Mouse (Mus musculus) Patski (cell line): ENCODE data around the gene Gm10282. TPM values are rescaled to one million over a fixed set of nuclear protein-coding genes. Genes with fewer than 3 reads are reported as not detected.
A peak's percentile ranks its signal among the peaks of the same experiment; 100 is the strongest.

Source experiments
- ATAC-seq: fragments of 100-300 bp; one replicate; pipeline ENCODE4 v1.8.0; 2021
- CTCF ChIA-PET: fragments of 350-600 bp; sonication (Branson Sonifier 250); formaldehyde crosslinking; loops from one replicate; lab custom pipeline; 2022; ENCODE audit warnings: inconsistent platforms; lab: Charles Lee
- POLR2A ChIA-PET: fragments of 350-600 bp; sonication (Branson Sonifier 250); formaldehyde crosslinking; loops from one replicate; lab custom pipeline; 2022; ENCODE audit warnings: antibody characterized with exemption, inconsistent platforms; lab: Charles Lee
- DNase-seq: peaks from one replicate; pipeline ENCODE4 v3.0.0-alpha.2; 2011; ENCODE audit warnings: low read depth, low spot score
- H3K27me3 ChIP-seq: fragments of 371-371 bp; one replicate; pipeline ENCODE4 v1.5.1; 2021
- CTCF ChIP-seq: fragments of 100-300 bp; IDR thresholded peaks from one replicate; pipeline ENCODE4 v1.5.1; 2021
- in situ Hi-C: fragments of 300-500 bp; cut with MboI; formaldehyde crosslinking; loops from 3 replicates; pipeline ENCODE4 v1.11.1; 2018; ENCODE audit warnings: low pct_unique_long_range_greater_than_20kb, mixed read lengths
- polyA plus RNA-seq: library from polyadenylated mRNA; unstranded; gene quantifications from one replicate; pipeline ENCODE4 v1.2.3, GENCODE M21; 2021

The Gm10282 gene
- 28.0 TPM for polyA plus RNA-seq

GRCm38 (mm10) chr8:72305210-72305905 lies at the start of gene Gm10282:
Gene Gm10282, minus strand, starts transcription at chr8:72305260.
- no peaks in the 10 kb centered on the region for H3K27me3 ChIP-seq
- TF ChIP-seq CTCF = no peak
- ChIA-PET POLR2A (no interaction called here), CTCF (no interaction called here)
- in situ Hi-C loops = no loop called here
- ATAC-seq (no peak), DNase-seq (no peak)

- H3K27me3 ChIP-seq = no peaks in the 10 kb centered on the region
- POLR2A ChIA-PET = no interaction called here
- TF ChIP-seq CTCF = no peak
- CTCF ChIA-PET = interaction anchor here (1.1 kb wide), 1 partner anchor 29 kb away, joined by 3 read pairs; no protein-coding TSS in a partner anchor
- no peak for DNase-seq
- ATAC-seq = no peak
- in situ Hi-C loops = no loop called here
These were observed 49.2 kb upstream of the Gm10282 start for GRCm38 (mm10) chr8:72354272-72354671.

- DNase-seq (no peak), ATAC-seq (no peak)
- TF ChIP-seq CTCF = no peak
- in situ Hi-C loops = no loop called here
- no peaks in the 10 kb centered on the region for H3K27me3 ChIP-seq
- ChIA-PET POLR2A (no interaction called here), CTCF (interaction anchor here (1.1 kb wide), 1 partner anchor 30 kb away, joined by 3 read pairs; no protein-coding TSS in a partner anchor)
These were observed 48.6 kb upstream of the Gm10282 start for GRCm38 (mm10) chr8:72353700-72354045.

GRCm38 (mm10) chr8:72352951-72353699 lies 48.1 kb upstream of the Gm10282 start:
- in situ Hi-C loops = no loop called here
- no peaks in the 10 kb centered on the region for H3K27me3 ChIP-seq
- ChIA-PET POLR2A (no interaction called here), CTCF (no interaction called here)
- DNase-seq = no peak
- ATAC-seq = no peak
- TF ChIP-seq CTCF = no peak

GRCm38 (mm10) chr8:72351405-72352005 lies 46.4 kb upstream of the Gm10282 start:
- ATAC-seq (no peak), DNase-seq (no peak)
- in situ Hi-C loops = no loop called here
- no peaks in the 10 kb centered on the region for H3K27me3 ChIP-seq
- ChIA-PET POLR2A (no interaction called here), CTCF (interaction anchor here (1.1 kb wide), 1 partner anchor 21 kb away, joined by 3 read pairs; no protein-coding TSS in a partner anchor)
- no peak for TF ChIP-seq CTCF

- TF ChIP-seq CTCF = no peak
- CTCF ChIA-PET = no interaction called here
- in situ Hi-C loops = no loop called here
- ATAC-seq = no peak
- no peak for DNase-seq
- H3K27me3 ChIP-seq = no peaks in the 10 kb centered on the region
- POLR2A ChIA-PET = no interaction called here
These were observed 45.7 kb upstream of the Gm10282 start for GRCm38 (mm10) chr8:72350727-72351126.

- CTCF ChIA-PET = interaction anchor here (1.1 kb wide), 2 partner anchors 10 to 13 kb away, joined by 3 to 4 read pairs; no protein-coding TSS in a partner anchor
These were observed 44.8 kb upstream of the Gm10282 start for GRCm38 (mm10) chr8:72349838-72350237.

GRCm38 (mm10) chr8:72348956-72349355 lies 43.9 kb upstream of the Gm10282 start:
- no peaks in the 10 kb centered on the region for H3K27me3 ChIP-seq
- in situ Hi-C loops = no loop called here
- ChIA-PET CTCF (interaction anchor here (0.9 to 1.1 kb wide), 3 partner anchors 9 to 160 kb away, joined by 3 to 4 read pairs (median 3); partner anchors contain the start of gene Hsh2d), POLR2A (no interaction called here)
- no peak for TF ChIP-seq CTCF
- no peak for ATAC-seq
- no peak for DNase-seq

More at GRCm38 (mm10) chr8:72349838-72350237, 44.8 kb upstream of the Gm10282 start:
- no peak for TF ChIP-seq CTCF
- DNase-seq (no peak), ATAC-seq (no peak)
- in situ Hi-C loops = no loop called here
- no peaks in the 10 kb centered on the region for H3K27me3 ChIP-seq
- POLR2A ChIA-PET = interaction anchor here (0.6 kb wide), 1 partner anchor 381 kb away, joined by 5 read pairs; no protein-coding TSS in a partner anchor

GRCm38 (mm10) chr8:72348114-72348513 lies 43.1 kb upstream of the Gm10282 start:
- DNase-seq (no peak), ATAC-seq (peak; percentile 12)
- H3K27me3 ChIP-seq = no peaks in the 10 kb centered on the region
- no peak for TF ChIP-seq CTCF
- in situ Hi-C loops = no loop called here
- CTCF ChIA-PET = no interaction called here
- POLR2A ChIA-PET = no interaction called here

- ChIA-PET CTCF (no interaction called here), POLR2A (interaction anchor here (0.7 kb wide), 1 partner anchor 36 kb away, joined by 5 read pairs; no protein-coding TSS in a partner anchor)
- in situ Hi-C loops = no loop called here
- no peaks in the 10 kb centered on the region for H3K27me3 ChIP-seq
- no peak for TF ChIP-seq CTCF
- ATAC-seq (no peak), DNase-seq (no peak)
These were observed 42.5 kb upstream of the Gm10282 start for GRCm38 (mm10) chr8:72347553-72347952.

GRCm38 (mm10) chr8:72343725-72344124 lies 38.7 kb upstream of the Gm10282 start:
- POLR2A ChIA-PET = no interaction called here
- no peak for TF ChIP-seq CTCF
- CTCF ChIA-PET = interaction anchor here (1.0 kb wide), 1 partner anchor 71 kb away, joined by 4 read pairs; no protein-coding TSS in a partner anchor
- no peaks in the 10 kb centered on the region for H3K27me3 ChIP-seq
- DNase-seq = no peak
- no peak for ATAC-seq
- in situ Hi-C loops = no loop called here
